Mouse (Mus musculus): ENCODE data around the gene Prdm10. TPM values are rescaled to one million over a fixed set of nuclear protein-coding genes. Genes with fewer than 3 reads are reported as not detected.

The Prdm10 gene
- polyA plus RNA-seq, 1 experiment from 2014 or later, result 10.1 TPM

Other genes starting within 250 kb of the Prdm10 start
- gene Zbtb44, start 249.9 kb upstream of the Prdm10 start, polyA plus RNA-seq (2016; fragmentation: Nextera tagmentation; extraction: Ambion mirVana), result 7.1 and 7.6 TPM in 2 replicates
- gene St14, start 148.7 kb upstream of the Prdm10 start, polyA plus RNA-seq (2016; fragmentation: Nextera tagmentation; extraction: Ambion mirVana), result 0.35 and 1.0 TPM in 2 replicates
- gene Aplp2, start 68.7 kb upstream of the Prdm10 start, polyA plus RNA-seq (2016; fragmentation: Nextera tagmentation; extraction: Ambion mirVana), result 252 and 255 TPM in 2 replicates
- 29.7 and 30.6 TPM in 2 replicates for gene Nfrkb, start 105.7 kb downstream of the Prdm10 start, polyA plus RNA-seq (2016; fragmentation: Nextera tagmentation; extraction: Ambion mirVana)
- gene Tmem45b, start 183.9 kb downstream of the Prdm10 start, polyA plus RNA-seq (2016; fragmentation: Nextera tagmentation; extraction: Ambion mirVana), result not detected in 2 replicates

Measured in midbrain, embryonic 12.5 days (tissue).